Mouse (Mus musculus): ENCODE measurements at regions not wholly inside any gene's neighbourhood (a gene's known extent, or its start where the extent isn't known, plus 50 kb on each side); places are given as distances from the start of the nearest gene placed in this dataset.

DNA sequence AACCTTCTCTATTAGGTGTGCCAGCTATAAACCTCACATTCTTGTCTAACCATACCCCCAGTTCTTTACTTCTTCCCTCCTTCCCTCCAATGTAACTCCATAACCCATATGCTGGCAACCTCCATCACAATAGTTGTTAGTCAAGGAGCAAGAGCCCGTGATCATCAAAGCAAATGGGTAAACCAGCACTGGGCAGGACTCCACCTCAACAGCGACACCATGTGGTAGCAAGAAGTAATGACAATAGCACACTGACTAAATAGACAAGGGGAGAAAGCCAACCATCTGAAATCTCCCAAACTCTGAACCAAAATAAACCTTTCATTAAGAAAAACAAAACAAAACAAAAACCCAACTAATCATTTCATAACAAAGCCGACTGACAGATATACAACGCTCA lies 297.8 kb downstream of the Psat1 start:
- DNase-seq (ENCODE audit: low read depth, low spot score): peak; percentile 11

DNA sequence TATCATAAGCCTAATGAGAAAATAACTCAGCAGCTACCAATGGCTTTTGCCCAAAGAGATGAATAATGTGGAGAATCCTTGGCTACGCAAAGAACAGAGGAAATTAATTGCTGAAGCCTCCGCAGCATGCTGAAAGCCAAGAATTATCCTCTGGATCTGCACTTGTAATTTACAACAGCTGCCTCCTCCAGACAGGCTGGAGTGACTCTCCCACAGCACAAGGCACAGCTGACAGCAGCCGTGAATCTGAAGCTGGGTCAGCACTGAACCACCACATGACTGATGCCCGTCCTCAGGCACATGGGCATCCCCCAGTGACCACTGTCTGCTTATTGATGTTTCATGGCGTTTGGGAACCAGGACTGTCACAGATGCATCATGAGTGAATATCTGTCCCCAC lies 299.8 kb downstream of the Psat1 start:
- DNase-seq (ENCODE audit: low read depth, low spot score): no peak

DNA sequence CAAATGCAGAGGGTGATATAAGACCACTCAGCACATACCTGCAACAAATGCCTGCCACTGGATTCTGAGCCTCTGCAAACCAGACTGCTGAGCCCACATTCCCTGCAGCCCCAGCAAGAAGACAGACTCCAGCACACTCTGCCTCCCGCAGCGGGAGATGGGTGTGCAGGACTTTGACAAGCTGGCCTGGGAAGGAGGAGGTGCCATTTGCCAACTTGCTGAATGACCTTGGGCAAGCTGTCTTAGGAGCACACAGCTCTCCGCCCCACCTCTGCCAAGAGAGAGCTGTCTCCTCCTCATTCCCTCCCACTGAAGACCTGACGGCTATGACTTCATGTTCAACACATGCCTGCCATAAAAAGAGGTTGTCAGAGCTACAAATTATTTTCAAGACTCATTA lies 302.4 kb downstream of the Psat1 start:
- DNase-seq (ENCODE audit: low read depth, low spot score): no peak

DNA sequence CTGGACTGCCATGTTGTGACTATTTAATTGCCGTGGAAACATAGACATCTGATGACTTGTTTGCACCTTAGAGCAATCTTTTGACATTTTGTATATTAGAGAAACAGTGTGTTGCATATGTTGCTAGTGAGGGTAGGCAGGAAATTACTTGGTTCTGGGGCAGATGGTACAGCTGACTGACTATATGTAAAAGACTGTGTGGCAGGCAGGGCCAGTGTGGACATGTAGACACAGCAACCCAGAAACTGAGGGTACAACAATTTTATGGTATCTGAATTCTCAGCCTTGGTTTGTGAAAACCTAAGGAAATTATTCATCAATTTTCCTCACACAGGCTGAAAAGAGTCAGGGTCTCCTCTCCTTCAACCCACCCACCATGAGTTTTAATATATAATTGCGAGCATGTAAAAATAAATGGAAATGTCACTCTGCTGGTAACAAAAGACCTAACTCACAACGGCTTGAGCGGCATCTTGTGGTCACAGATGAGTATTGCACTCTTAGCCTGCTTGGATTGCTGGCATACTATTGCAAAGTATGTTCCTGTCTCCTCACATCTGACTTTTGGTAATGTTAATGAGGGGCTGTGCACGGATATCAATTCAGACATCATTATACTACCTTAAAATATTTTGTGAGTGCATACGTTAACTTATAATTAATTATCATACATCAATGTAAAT lies 329.8 kb downstream of the Psat1 start:
- DNase-seq (ENCODE audit: low read depth, low spot score): peak; percentile 36

DNA sequence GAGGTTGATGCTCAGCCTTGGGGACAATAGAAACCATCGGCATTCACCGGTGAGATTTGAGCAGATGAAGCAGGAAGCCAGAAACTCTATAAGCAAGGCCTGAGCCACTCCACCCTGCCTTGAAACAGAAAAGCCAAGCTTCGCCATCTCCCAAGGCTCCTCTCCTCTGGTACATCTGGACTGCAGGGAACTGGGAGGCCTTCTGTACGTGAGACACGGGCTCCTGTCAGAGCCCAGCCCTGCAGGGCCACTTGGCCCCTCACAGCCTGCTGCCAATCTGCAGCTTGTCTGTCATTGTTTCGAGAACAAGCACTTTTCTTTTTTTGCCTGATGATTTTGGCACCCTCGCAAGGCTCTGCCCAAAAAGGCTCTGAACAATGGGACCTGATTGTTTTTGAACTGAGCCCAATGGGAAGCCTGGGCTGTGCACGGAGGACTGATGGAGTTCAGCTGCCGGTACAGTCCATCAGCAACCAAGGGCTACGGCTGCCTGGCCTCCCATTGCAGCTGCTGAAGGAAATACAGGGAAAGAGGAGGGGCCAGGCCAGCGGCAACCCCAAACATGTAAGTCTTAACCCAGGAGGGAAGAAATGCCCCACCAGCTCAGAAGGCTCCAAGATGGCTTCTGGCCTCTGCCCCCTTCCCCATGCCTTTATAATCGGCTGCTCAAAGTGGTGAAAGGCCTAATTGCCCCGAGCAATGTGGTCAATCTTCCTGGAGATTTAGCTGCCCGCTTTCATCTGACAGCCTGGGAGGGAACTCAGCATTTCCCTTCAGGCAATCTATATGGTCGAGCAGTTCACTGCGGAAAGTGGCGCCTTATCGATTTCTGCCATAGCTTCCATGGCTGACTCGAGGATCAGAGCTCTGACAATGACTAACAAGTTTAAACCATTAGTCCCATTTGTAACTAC lies 332.2 kb downstream of the Psat1 start:
- DNase-seq (ENCODE audit: low read depth, low spot score): no peak

DNA sequence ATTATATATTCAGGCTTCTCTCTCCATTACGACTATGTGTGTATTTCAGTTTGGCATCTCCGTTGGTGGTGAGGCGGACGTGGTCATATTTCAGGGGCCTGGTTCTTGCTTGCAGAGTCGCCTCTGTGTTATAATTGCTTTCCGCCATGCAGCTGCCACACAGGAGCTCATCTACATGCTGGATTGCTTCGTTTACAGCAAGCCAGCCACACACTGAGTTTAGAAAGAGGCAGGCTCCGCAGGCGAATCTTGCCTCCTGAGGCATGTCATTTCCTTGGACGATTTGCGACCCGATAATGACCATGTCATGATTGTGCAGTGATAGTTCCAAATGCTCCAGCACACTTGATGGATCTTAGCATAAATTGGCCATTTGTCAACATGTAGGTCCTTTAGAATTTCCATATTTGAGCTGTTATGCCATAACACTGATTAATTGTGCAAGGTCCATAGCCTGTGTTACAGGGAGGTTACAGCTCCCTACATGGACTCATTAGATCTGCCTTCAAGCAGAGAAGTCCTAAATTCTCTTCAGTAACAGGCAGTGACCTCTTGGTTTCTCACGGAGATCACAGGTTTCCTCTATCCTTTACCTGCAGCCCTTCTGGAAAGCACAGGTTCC lies 335.9 kb downstream of the Psat1 start:
- DNase-seq (ENCODE audit: low read depth, low spot score): no peak

DNA sequence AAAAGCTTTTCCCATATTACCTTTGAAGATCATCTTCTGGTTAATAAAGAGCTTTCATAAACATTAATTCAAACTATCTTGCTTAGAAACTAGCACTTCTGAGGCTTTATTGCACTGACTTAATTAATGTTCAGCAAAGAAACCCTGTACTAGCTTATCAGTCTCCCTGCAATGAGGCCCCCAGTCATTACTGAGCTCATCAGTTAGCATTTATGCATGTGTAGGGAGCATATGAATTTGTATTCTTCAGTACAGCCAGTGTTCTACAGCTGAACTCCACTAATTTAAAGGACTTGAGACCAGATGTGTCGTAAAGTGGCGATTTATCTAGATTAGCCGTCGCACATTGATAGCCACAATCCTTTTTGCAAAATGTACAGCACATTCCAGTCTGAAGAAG lies 340.7 kb downstream of the Psat1 start:
- DNase-seq (ENCODE audit: low read depth, low spot score): no peak

DNA sequence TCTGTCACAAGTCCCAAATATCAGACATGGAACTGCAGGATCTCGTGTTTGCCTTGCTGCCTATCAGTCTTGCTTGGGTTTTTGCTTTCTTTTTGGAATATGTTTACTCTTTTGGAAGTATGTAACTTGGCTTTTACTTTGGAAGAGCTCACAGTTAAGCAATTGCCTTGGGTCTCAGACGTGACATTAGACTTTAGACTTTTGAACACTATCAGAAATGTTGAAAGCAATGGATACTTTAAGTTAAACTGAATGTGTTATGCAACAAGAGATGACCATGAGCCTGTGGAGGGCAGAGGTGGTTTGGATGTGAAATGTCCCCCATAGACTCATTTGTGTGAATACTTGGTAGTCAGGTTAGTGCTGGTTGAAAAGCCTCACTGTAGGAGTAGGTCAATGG lies 354.3 kb downstream of the Psat1 start:
- no peak for DNase-seq (ENCODE audit: low read depth, low spot score)

DNA sequence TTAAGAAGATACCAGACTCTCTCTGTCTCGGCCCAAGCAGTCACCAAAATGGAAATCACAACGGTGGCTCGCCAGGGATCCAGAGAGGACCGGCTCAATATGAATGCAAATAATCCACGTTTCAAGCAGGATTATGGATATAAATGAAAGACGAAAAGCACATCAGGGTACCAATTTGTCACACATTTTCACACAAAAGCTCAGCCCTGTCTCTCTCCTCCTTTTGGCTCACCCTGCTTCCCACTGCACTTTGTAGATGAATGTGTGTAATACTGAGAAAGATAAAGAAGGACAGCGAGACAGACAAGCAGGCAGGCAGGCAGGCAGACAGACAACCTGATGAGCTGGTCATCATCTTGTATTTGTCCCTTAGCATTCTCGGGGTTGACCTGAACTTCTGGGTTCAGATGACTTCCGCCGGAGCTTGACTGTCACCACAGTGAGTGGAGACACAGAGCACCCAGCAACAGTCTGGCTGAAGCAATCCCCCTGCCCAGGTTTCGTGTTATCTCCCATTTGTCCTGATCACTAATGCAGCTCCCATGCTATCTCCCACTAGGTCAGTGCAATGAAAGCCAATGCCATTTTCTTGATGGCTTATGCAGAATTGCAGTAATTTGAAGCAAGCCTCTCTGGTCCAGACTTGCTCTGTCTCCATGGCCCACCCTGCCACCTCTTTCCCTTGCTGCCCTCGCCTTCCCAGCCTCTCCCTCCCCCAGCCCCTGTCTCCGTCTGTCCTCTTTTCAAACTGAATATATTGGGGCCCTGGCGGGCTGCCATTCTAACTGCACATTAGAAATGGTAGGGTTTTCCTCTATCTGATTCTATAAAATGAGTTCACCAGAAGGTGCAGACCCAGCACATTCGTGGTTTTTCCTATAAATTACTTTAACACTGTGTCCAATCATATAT lies 363.1 kb downstream of the Psat1 start:
- no peak for DNase-seq (ENCODE audit: low read depth, low spot score)

DNA sequence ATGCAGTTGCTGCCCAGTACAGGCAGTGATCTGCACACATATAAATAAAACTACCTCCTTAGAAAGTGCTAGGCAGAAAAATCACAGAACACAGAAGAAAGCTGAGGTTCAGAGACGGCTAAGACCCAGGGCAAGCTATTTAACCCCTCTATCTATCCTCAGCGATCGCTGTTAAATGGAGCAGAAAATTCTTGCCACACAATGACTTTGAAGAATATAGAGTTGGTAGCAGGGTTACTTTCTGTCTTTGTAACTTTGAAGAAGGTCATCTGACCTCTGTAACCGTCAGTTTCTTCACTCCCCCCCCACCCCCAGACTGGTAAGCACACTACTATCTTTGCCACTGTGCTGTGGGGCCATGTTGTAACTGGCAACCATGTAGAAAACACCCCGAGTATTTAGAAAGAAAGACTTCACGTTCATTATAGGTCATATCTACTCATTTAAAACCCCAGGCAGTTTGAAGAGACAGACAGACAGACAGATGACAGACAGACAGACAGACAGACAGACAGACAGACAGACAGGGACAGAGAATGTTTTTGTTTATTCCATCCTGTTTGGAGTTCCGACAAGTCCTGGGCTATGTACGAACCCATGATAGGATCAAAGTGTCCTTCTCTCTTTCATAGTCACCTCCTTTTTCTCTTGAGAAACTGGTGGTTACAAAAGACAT lies 363.9 kb downstream of the Psat1 start:
- no peak for DNase-seq (ENCODE audit: low read depth, low spot score)

DNA sequence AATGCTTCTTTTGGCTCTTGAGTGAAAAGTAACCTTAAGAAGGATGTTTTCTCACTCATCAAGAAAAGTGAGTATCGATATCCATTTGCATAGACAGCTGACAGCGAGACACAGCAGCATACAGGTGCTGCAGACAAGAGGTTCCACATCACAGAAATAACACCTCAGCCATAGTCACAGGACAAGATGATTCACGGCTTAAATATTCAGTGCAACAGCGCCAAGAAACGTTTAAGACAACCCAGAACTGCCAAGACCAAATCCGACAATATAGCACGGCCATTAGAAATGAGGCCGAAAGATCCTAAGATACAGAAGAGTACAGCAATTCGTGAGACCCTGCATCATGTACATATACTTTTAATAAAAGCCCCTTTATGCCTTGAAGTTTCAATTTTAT lies 375.9 kb downstream of the Psat1 start:
- DNase-seq (ENCODE audit: low read depth, low spot score): no peak

DNA sequence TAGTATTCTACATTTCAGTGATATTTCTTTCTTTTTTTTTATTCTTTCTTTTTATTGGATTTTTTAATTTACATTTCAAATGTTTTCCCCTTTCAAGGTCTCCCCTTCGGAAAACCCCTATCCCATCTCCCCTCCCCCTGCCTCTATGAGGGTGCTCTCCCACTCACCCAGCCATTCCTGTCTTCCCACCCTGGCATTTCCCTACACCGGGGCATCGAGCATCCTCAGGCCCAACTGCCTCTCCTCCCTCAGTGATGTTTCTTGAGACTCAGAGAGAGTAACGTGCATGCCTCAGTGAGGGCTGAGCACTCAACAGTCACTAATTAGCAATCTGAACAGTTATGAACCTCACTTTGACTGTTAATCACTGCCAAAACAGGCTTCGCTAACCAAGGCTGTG lies 385.6 kb downstream of the Psat1 start:
- no peak for DNase-seq (ENCODE audit: low read depth, low spot score)

DNA sequence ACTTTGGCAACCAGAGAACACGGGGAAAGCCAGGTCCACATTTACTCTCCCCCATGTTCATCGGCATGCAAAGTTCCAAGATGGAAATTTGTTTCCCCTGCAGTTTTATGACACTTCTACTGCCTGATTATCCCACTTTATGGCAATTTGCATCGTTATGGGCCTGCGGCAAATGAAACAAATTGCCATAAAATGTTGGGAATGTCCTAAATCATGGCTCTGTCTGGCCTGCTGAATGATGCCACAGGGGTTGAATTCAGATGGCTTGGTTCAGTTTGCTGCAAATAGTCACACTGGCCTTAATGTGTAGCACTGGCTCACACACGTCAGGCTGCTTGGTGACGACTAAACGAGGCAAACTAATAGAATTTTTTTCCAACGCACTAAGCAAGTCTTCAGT lies 393.2 kb downstream of the Psat1 start:
- DNase-seq (ENCODE audit: low read depth, low spot score): no peak

DNA sequence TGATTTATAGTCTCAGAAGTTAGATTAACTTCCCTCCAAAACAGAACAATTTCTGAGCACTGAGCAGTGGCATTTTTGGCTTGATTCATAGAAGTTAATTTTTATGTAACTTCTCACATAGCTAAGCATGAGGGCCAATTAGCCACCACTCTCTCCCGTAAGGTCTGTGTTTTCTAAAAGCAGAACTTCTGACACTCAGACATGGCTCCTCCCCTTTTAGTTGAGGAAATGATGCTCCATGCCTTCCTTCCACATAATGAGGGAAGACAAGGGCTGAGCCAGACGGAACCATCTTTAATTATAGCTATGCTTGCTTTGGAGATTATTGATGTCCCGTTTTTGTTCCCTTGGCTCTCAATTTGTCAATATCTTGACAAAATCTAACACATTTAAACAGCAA lies 429.3 kb downstream of the Psat1 start:
- no peak for DNase-seq (ENCODE audit: low read depth, low spot score)

DNA sequence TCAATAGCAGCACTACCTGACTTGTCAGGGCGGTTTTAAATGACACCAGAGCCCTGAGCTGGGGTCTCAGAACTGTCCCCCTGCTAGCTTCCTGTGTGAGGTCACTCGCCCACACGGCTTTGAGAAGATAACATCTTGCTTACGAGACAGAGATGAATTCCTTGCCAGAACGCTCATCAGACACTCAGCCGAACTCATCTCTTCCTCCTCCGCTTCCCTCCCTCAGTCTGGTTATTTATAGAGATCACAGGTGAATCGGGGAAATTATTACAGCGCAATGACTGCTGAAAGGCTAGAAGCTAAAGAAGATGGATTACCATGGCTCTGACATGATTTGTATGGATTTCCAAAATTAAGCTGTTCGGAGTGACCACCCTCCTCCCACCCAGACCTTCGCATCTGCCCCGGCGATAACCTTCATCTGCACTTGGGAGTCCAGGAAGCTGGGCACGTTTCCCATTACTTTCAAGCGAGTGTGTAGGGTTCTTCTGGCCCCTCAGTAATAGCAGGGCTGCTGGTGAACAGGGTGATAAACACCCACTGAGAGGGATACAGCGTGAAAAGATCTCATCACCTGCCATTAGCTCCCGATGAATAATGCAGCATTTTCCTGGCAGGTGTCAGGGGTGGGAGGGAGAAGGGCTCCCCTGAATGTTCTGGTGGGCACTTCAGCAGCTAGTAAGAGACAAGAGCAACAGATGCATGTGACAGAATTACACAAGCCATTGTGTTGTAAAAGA lies 430.4 kb downstream of the Psat1 start:
- DNase-seq (ENCODE audit: low read depth, low spot score): no peak

DNA sequence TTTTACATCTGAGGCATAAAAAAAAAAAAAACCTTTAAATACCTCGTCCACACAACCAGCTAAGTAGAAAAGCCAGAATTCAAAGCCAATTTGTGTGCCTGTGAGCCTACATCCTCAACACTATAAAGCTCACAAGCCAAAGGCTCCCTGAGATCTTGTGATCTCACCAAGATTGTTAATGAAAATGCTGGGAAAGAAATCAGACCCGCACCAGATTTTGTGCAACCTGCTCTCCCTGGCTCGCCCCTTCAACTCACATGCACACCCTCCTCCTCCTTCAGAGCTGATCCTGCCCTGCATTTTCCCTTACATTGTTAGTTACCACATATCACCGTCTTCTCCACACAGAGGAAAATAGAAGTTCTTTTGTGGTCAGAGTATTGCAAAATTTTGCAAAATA lies 433.9 kb downstream of the Psat1 start:
- DNase-seq (ENCODE audit: low read depth, low spot score): no peak

DNA sequence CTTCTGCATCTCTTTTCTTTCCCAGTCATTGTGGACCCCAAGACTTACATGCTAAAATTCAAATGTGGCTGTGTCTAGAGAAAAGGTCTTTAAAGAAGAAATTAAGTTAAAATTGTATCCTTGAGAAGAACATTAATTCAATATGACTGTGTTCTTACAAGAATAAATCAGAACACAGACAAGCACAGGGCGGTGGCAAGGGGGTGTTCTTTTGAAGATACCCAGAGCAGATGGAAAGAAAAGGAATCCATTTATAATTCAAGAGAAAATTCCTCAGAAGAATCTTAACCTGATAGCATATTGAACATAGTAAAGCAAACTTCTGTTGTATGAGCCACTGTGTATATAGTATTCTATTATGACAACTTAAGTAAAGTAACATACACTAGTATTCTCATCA lies 436.7 kb downstream of the Psat1 start:
- DNase-seq (ENCODE audit: low read depth, low spot score): no peak

DNA sequence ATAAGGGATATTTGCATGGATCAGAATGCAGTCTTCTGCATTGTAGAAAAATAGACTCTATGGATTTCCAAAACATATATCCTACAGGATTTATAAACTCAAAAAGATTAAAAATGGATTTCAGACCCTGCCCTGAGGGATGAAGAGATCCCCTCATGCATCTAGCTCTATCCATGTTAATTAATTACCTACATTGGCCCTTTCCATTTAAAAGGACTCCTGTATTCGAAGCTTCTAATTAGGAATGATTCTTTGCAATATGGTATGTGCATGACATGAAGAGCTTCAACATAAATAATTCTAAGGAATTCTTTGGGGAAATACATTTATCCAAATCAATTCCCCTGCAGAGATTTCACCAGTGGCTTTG lies 444.2 kb downstream of the Psat1 start:
- no peak for DNase-seq (ENCODE audit: low read depth, low spot score)

DNA sequence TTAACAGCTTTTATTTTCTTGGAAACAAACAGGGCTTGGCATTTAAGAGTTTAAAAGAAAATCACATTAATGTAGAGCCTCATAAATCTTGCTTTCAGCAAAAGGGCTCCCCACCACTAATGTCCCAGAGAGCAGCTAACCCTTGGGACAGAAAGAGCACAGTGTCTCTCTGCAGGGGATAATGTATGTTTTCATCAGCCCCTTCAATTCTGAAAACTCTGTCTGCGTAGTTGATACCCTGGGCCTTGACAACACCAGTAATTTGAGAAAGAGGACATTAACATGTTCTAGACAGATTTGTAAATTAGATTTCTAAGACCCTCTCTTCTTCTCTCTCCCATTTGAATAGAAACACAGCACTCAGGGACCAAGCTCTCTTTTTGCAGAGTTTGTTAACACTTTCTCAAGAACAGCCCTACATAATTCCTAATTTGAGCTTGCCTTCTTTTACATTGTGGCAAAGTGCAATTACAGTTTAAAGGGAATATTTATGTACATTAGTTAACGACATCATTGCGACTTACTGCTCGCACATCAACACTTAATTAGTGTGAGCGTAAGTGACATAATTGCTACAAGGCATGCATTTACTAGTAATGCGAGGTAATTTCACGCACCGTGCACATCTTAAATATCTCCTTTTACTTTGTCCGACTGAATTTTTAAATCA lies 444.7 kb downstream of the Psat1 start:
- DNase-seq (ENCODE audit: low read depth, low spot score): no peak

DNA sequence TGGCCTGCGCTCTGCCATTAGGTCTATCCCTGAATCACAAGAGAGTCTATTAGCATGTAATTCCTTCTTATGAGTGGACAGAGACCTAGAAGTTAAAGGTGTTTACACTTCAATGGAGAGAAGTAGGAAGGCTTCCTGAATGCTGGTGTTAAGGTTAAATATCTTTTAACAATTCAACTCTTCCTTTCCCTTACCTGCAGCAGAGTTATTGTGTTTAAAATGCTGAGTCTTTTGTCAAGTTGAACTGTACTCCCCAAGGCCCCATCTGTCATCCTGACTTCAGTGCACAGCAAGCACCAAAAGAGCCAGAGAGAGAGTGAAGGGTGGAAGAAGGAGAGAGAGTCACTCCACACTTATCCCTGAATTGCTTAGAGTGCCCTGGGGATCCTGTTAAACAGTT lies 451.6 kb downstream of the Psat1 start:
- no peak for DNase-seq (ENCODE audit: low read depth, low spot score)
